Mouse (Mus musculus): ENCODE data around the gene Zfp583.
A peak's percentile ranks its signal among the peaks of the same experiment; 100 is the strongest.

Gene Zfp583

DNA sequence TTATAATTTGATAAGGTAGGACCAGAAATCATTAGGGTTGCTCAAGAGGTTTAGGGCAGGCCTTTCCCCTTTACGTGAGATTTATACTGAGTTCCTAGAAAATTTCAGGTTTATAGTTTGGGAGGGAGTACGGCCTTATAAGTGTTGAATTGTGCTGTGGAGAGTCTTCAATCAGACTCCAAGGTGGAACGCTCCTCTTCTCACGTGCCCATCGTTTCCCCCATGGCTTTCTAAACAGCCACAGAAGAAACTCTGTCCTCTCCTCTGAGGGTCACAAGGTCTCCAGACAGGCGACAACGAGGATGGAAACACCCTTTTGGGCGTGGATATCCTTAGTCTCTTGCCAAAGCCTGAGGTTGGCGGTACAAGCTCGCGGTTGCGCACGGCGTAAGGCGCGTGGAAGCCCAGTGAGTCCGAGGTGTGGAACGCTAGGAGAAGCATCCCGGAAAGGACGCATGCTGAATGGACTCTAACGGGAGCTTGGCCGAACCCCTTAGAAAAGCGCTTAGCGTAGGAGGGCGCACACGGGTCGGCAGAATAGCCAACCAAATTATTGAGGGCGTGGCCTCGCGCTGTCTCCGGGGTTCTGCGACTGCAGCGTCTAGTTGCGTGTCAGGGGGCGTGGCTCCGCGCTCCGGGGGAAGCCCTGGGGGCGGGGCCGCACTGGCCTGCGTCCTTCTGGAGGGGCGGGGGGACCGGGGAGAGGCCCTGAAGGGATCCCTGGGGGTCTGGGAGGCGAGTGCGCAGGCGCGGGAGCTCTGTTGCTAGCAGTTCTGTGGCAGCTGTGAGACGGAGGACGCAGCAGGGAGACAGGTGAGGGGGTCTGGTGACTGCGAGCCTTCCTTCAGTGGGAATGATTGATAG, 45.0 kb downstream of the Zfp583 start, which contains the start of gene Zfp667:
TSS of gene Zfp667 (plus strand) at position 738 of the 864 bp plus-strand sequence.
- DNase-seq (ENCODE audit: low spot score in 2 of 2): peak; percentile 84 to 98

DNA sequence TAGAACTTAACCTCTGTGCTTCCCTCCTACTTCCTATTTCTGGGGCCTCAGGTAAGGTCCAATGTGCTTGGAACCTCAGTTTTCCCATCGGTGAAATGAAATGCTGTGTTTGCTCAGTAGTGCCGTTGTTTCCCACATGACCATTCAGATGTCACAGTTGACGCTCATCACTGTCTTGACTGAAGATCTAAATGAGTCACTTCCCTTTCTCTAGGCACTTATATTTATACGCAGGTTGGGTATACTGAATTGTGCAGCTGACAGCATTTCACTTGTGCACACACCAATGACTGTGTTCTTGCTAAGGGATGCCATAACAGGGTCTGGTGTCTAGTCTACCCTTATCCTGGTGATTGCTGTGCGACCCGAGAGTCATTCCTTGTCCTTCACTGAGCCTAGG, 45.7 kb downstream of the Zfp583 start:
- DNase-seq (ENCODE audit: low spot score in 2 of 2): no peak

DNA sequence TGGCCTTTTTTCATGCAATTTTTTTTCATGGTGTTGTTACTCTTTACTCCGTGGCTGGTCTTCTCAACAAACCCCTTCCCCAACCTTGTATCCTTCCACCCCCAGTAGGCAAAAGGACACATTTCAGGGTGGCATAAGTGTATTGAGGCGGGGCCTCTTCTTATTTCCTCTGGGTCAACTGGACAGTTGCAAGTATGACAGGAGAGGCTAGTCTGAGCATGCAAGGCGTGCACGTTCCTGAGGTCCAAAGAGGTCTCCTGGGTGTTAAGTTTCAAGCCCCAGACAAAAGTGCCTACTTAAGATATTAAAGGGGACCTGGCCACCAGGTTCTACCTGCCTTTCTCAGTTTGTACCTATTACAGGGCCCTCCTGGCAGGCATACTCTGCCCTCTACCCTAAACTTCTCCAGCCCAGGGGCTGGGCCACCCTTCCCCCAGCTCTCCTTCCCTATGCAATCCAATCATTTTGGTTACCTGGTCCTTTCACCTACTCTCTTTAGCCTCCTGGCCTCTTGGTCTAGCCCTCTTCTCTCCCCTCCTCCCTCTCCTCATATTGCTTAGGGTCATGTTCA, 46.6 kb downstream of the Zfp583 start:
- DNase-seq (ENCODE audit: low spot score in 2 of 2): no peak

DNA sequence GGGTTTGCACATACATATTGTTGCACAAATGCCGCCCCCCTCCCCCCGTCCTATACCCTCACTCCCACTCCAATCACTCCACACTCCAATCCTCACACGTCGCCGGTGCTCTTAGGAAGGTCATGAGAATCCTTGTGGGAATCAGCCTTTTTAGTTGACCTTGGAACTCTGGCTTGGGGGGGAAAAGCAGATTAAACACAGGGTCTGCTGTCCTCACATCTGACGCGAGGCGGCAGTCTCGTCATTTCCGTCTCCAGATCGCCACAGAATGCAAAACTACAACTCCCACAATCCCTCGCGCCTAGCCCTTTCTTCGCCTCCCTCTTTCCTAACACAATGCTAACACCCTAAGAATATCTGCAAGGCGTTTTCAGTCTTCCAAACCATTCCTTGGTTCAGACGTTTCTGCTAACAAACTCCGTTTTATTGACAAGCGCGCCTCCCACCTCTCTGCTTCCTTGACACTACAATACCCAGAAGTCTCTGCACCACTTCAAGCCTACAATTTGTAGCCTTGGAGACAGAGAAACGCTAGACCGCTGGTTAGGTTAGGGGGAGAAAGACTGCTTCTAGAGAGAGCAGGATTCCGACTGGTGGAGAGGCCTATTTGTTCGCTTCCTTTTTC, 47.5 kb downstream of the Zfp583 start:
- DNase-seq (ENCODE audit: low spot score in 2 of 2): peak; percentile 62 to 85

DNA sequence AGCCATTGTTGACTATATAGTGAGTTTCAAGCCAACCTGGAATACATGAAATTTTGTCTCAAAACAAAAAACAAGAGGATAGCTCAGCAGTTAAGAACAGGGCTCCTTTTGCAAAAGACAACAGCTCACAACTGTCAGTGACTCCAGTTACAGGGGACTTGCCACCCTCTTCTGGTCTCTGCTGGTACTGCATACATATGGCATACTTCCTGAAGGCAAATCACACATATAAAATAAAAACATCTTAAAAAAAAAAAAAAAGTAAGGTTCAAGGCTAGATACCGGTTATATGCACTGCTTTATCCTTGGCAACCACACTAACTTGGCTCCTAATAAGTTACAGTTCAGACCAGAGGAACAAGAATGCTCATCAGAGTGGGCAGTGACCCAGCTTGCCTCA, 48.3 kb downstream of the Zfp583 start:
- DNase-seq (ENCODE audit: low spot score in 2 of 2): peak; percentile 58 to 87

DNA sequence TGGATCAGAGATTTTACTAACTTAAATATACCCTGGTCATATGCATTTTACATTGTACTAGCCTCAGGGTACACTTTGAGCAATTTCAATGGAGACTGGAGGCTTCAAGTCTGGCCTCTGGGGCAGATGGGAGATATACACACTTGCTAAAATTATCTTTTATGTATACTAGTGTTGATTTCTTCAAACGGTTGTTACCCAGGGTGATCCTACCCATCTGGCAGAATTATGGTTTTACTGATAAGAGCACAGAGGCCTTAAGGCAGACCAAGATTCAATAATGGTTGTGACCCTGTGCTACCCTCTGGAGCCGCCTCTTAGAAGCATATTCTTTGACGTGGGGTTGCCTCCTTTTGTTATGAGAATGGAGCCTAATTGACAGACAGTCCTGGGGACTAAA, 53.2 kb downstream of the Zfp583 start:
- DNase-seq (ENCODE audit: low spot score in 2 of 2): no peak

DNA sequence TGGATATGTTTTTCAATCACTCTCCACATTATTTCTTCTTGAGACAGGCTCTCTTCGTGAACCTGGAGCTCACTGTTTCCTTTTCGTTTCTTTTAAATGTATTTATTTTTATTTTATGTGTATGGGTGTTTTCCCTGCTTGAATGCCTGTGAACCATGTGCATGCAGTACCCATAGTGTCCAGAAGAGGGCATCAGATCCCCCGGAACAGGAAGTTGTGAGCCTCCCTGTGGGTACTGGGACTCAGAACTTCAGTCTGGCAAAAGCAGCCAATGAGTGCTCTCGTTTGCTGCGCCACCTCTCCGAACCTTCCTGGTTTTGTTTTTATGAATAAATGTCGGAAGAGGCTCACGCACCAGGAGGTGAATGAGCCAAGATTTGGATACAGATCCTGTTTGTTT, 65.4 kb downstream of the Zfp583 start:
- peak; percentile 31 to 67 for DNase-seq (ENCODE audit: low spot score in 2 of 2)
